Mouse (Mus musculus): ENCODE results near the gene Topors. TPM values are rescaled to one million over a fixed set of nuclear protein-coding genes. Genes with fewer than 3 reads are reported as not detected.

Gene Topors
- polyA plus RNA-seq (2014; fragmentation: Illumina TruSeq; extraction: RNeasy Lipid Tissue Mini Kit (QIAGEN cat#74804); ENCODE audit: low read depth, low replicate concordance), result 17.9 TPM

GRCm38 (mm10) chr4:40269430-40270032 is at the start of gene Topors, which contains the start of gene Smim27:
Gene Topors, minus strand, starts transcription at chr4:40269850.
Gene Smim27, plus strand, starts transcription at chr4:40269579.

DNA sequence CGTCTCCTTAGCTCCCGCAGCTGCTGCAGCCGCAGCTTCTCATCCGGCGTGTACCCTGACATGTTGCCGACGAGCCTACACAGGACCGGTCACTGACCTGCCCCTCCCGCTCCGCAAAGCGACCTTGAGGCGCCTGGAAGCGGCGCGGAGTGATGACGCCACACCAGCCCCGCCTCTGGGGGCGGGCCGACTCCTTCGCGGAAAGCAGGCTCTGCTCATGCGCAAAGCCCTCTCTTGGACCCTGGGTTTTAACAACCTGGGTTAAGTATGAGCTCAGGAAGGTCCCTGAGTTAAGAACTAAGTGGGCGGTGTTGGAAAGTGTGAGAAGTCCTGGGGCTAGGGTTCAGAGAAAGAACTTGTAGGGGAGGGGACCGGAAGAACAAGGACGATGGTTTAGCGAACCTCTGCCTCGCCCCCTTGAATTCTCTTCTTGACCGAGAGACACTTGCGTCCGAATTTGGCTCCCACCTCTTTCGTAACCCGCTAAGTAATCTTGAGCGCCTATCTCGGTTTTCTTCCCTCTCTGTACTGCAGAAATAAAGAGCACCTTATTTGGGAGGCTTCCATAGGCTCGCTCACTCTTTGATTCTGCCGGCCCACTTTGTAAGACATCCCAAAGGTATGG is 9.7 kb upstream of the Topors start, which contains the start of gene Ndufb6:
Gene Ndufb6, minus strand, starts transcription at position 146 of the 625 bp plus-strand sequence.

GRCm38 (mm10) chr4:40239409-40240271 is 30.0 kb downstream of the Topors start, which contains the start of gene Ddx58:
Gene Ddx58, minus strand, starts transcription at chr4:40239828.

Other genes with a start within 250 kb of the Topors start
- gene Aco1, start 126.8 kb downstream of the Topors start, polyA plus RNA-seq (2014; fragmentation: Illumina TruSeq; extraction: RNeasy Lipid Tissue Mini Kit (QIAGEN cat#74804); ENCODE audit: low read depth, low replicate concordance), result 126 TPM
- 22.1 TPM for gene Ddx58, start 30.0 kb downstream of the Topors start, polyA plus RNA-seq (2014; fragmentation: Illumina TruSeq; extraction: RNeasy Lipid Tissue Mini Kit (QIAGEN cat#74804); ENCODE audit: low read depth, low replicate concordance)
- 17.5 TPM for gene Smim27, start 271 bp downstream of the Topors start, polyA plus RNA-seq (2014; fragmentation: Illumina TruSeq; extraction: RNeasy Lipid Tissue Mini Kit (QIAGEN cat#74804); ENCODE audit: low read depth, low replicate concordance)
- gene Ndufb6, start 9.6 kb upstream of the Topors start, polyA plus RNA-seq (2014; fragmentation: Illumina TruSeq; extraction: RNeasy Lipid Tissue Mini Kit (QIAGEN cat#74804); ENCODE audit: low read depth, low replicate concordance), result 133 TPM
- gene Tmem215, start 202.3 kb upstream of the Topors start, polyA plus RNA-seq (2014; fragmentation: Illumina TruSeq; extraction: RNeasy Lipid Tissue Mini Kit (QIAGEN cat#74804); ENCODE audit: low read depth, low replicate concordance), result not detected

All from adipose tissue, adult 10 weeks (tissue).